Mouse (Mus musculus): ENCODE data around the gene Slc39a5. TPM values are rescaled to one million over a fixed set of nuclear protein-coding genes. Genes with fewer than 3 reads are reported as not detected.

Gene Slc39a5
- polyA plus RNA-seq (2012; rRNA removed), result 27.1 and 33.4 TPM in 2 replicates

GRCm38 (mm10) chr10:128401056-128401455, at the start of gene Slc39a5:
Slc39a5 (minus strand) TSS chr10:128401229.

GRCm38 (mm10) chr10:128411211-128412054, 10.4 kb upstream of the Slc39a5 start, which contains the start of the genes Nabp2 and Rnf41:
Nabp2 (minus strand) TSS chr10:128411492.
Rnf41 (plus strand) TSS chr10:128411657.

GRCm38 (mm10) chr10:128376455-128377211, 24.4 kb downstream of the Slc39a5 start, which contains the start of gene Ankrd52:
Ankrd52 (plus strand) TSS chr10:128377115.

GRCm38 (mm10) chr10:128368402-128369217, 32.4 kb downstream of the Slc39a5 start, which contains the start of gene Coq10a:
Coq10a (minus strand) TSS chr10:128368997.

Other genes with a start within 250 kb of the Slc39a5 start
- gene Rbms2, start 220.9 kb downstream of the Slc39a5 start, polyA plus RNA-seq (2012; rRNA removed), result 10.2 and 10.3 TPM in 2 replicates
- gene Gls2, start 206.8 kb downstream of the Slc39a5 start, polyA plus RNA-seq (2012; rRNA removed), result 4.7 and 5.8 TPM in 2 replicates
- 11.3 and 14.6 TPM in 2 replicates for gene Spryd4, start 189.4 kb downstream of the Slc39a5 start, polyA plus RNA-seq (2012; rRNA removed)
- 0.02 TPM in 2 replicates for gene Mip, start 175.4 kb downstream of the Slc39a5 start, polyA plus RNA-seq (2012; rRNA removed)
- gene Timeless, start 169.2 kb downstream of the Slc39a5 start, polyA plus RNA-seq (2012; rRNA removed), result 11.7 and 14.6 TPM in 2 replicates
- 0.76 and 0.77 TPM in 2 replicates for gene Apon, start 147.1 kb downstream of the Slc39a5 start, polyA plus RNA-seq (2012; rRNA removed)
- 55.6 and 67.0 TPM in 2 replicates for gene Apof, start 132.6 kb downstream of the Slc39a5 start, polyA plus RNA-seq (2012; rRNA removed)
- gene Stat2, start 130.7 kb downstream of the Slc39a5 start, polyA plus RNA-seq (2012; rRNA removed), result 6.0 and 7.8 TPM in 2 replicates
- gene Il23a, start 102.5 kb downstream of the Slc39a5 start, polyA plus RNA-seq (2012; rRNA removed), result 0.05 and 0.07 TPM in 2 replicates
- 11.6 and 14.5 TPM in 2 replicates for gene Pan2, start 97.9 kb downstream of the Slc39a5 start, polyA plus RNA-seq (2012; rRNA removed)
- 40.1 and 42.6 TPM in 2 replicates for gene Cnpy2, start 78.8 kb downstream of the Slc39a5 start, polyA plus RNA-seq (2012; rRNA removed)
- 77.6 and 86.0 TPM in 2 replicates for gene Cs, start 63.5 kb downstream of the Slc39a5 start, polyA plus RNA-seq (2012; rRNA removed)
- 6.3 and 7.8 TPM in 2 replicates for gene Coq10a, start 32.2 kb downstream of the Slc39a5 start, polyA plus RNA-seq (2012; rRNA removed)
- 6.6 and 7.5 TPM in 2 replicates for gene Ankrd52, start 24.1 kb downstream of the Slc39a5 start, polyA plus RNA-seq (2012; rRNA removed)
- 23.4 and 25.4 TPM in 2 replicates for gene Nabp2, start 10.3 kb upstream of the Slc39a5 start, polyA plus RNA-seq (2012; rRNA removed)
- gene Rnf41, start 10.4 kb upstream of the Slc39a5 start, polyA plus RNA-seq (2012; rRNA removed), result 5.3 and 6.0 TPM in 2 replicates
- gene Smarcc2, start 58.0 kb upstream of the Slc39a5 start, polyA plus RNA-seq (2012; rRNA removed), result 29.4 and 31.2 TPM in 2 replicates
- gene Myl6, start 92.9 kb upstream of the Slc39a5 start, polyA plus RNA-seq (2012; rRNA removed), result 684 and 704 TPM in 2 replicates
- 1.3 and 2.6 TPM in 2 replicates for gene Myl6b, start 97.5 kb upstream of the Slc39a5 start, polyA plus RNA-seq (2012; rRNA removed)
- 8.9 and 10.3 TPM in 2 replicates for gene Esyt1, start 124.6 kb upstream of the Slc39a5 start, polyA plus RNA-seq (2012; rRNA removed)
- gene Zc3h10, start 146.5 kb upstream of the Slc39a5 start, polyA plus RNA-seq (2012; rRNA removed), result 3.4 and 3.9 TPM in 2 replicates
- 2,339 and 2,756 TPM in 2 replicates for gene Rpl41, start 148.1 kb upstream of the Slc39a5 start, polyA plus RNA-seq (2012; rRNA removed)
- gene Pa2g4, start 164.8 kb upstream of the Slc39a5 start, polyA plus RNA-seq (2012; rRNA removed), result 134 TPM in 2 replicates
- gene Erbb3, start 188.4 kb upstream of the Slc39a5 start, polyA plus RNA-seq (2012; rRNA removed), result 1.6 and 1.8 TPM in 2 replicates
- 772 and 943 TPM in 2 replicates for gene Rps26, start 225.5 kb upstream of the Slc39a5 start, polyA plus RNA-seq (2012; rRNA removed)
- gene Ikzf4, start 244.8 kb upstream of the Slc39a5 start, polyA plus RNA-seq (2012; rRNA removed), result 0.10 and 0.13 TPM in 2 replicates

Measured in liver, embryonic 14 days (tissue).